Comparison of ENCODE assay signal across 12 mouse cellular contexts in the genomic region with DNA sequence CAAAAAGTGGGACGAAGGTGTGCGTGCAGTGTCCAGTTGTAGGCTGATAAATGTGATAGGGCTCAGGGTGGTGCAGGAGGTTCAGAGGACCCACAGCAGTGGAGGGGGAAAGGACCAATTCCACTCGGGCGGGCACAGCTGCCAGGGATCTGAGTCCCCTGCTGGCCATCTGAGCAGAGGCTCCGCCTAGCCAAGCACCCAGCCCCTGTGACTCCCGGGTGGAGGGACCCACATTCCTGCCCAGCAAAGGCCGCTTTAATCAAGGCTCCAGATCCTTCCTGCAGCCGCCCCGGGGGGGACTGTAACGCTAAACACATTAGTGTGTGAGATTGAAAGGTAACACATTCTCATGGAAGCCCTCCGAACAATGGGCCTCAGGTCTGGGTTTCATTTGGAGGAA.
DNase-seq lines count a peak whose midpoint lies in the region; ATAC-seq lines count a peak whose summit lies in the region.
"Had no signal": no experiment of that assay in that cellular context is flagged by ENCODE, and none has a peak within 500 bp of the region (broad histone marks: within the 10 kb centered on the region; RNA-seq: fewer than 3 reads in every experiment).

No protein-coding gene starts in this region.

- no peak for ATAC-seq in heart, embryonic 13.5 days (ENCODE audit: extremely low read depth, insufficient number of reproducible peaks, low FRiP score, low TSS enrichment)
- no peak for ATAC-seq in lung, embryonic 16.5 days (ENCODE audit: low read depth)
- peak; percentile 31 for ATAC-seq in embryonic facial prominence, embryonic 14.5 days (ENCODE audit: low read depth)
- no peak for ATAC-seq in limb, embryonic 15.5 days (ENCODE audit: insufficient number of reproducible peaks, low FRiP score, low TSS enrichment, low read depth)
- ATAC-seq: forebrain, postnatal 0 days had no signal

- H3K9ac ChIP-seq in heart, embryonic 13.5 days, result peak overlapping the region; percentile 56
- H3K9ac ChIP-seq in lung, embryonic 16.5 days (ENCODE audit: low read length), result peak overlapping the region; percentile 43
- H3K9ac ChIP-seq in embryonic facial prominence, embryonic 14.5 days (ENCODE audit: low read depth, low read length), result no peak overlapping the region
- no peak overlapping the region for H3K9ac ChIP-seq in limb, embryonic 15.5 days
- H3K9ac ChIP-seq: forebrain, postnatal 0 days; hindbrain, embryonic 15.5 days; liver, embryonic 14.5 days had no signal

- no peak overlapping the region for H3K4me3 ChIP-seq in heart, embryonic 13.5 days
- no peak overlapping the region for H3K4me3 ChIP-seq in lung, embryonic 16.5 days (ENCODE audit: low read length)
- H3K4me3 ChIP-seq in embryonic facial prominence, embryonic 14.5 days (ENCODE audit: low read depth, low read length), result no peak overlapping the region
- H3K4me3 ChIP-seq in limb, embryonic 15.5 days, result no peak overlapping the region
- H3K4me3 ChIP-seq: hindbrain, embryonic 15.5 days had no signal

- no peak for DNase-seq in heart, postnatal 10 days
- DNase-seq in lung, postnatal 14 days, result no peak
- peak; percentile 65 for DNase-seq in embryonic facial prominence, embryonic 14.5 days (ENCODE audit: low spot score)
- DNase-seq in cerebellum, postnatal 4 days (ENCODE audit: low spot score in 2 of 2), result no peak
- DNase-seq: cerebellum, adult 8-10 months; forebrain, postnatal 0 days; spleen, adult 18-20 months had no signal

- intact Hi-C loops in heart, postnatal 10 days (cut with DNase I), result loop anchor here (5.0 kb wide), 1 partner anchor 46 kb away; no protein-coding TSS in a partner anchor

- peak overlapping the region; percentile 59 for H3K27ac ChIP-seq in heart, embryonic 13.5 days (replicated peaks)
- peak overlapping the region; percentile 45; the same call in 1 of the 2 replicates for H3K27ac ChIP-seq in lung, embryonic 16.5 days (ENCODE audit: low read length)
- peak overlapping the region; percentile 72 for H3K27ac ChIP-seq in embryonic facial prominence, embryonic 14.5 days (replicated peaks; ENCODE audit: low read depth, low read length)
- H3K27ac ChIP-seq in limb, embryonic 15.5 days, result peak overlapping the region; percentile 57; the same call in 1 of the 2 replicates
- H3K27ac ChIP-seq: hindbrain, embryonic 15.5 days; liver, embryonic 14.5 days had no signal

- H3K27me3 ChIP-seq in heart, embryonic 13.5 days (replicated peaks), result no peaks in the 10 kb centered on the region
- no peaks in the 10 kb centered on the region for H3K27me3 ChIP-seq in lung, embryonic 16.5 days (ENCODE audit: control insufficient read depth, insufficient read depth, low read depth, low read length)
- H3K27me3 ChIP-seq in embryonic facial prominence, embryonic 14.5 days (replicated peaks; ENCODE audit: control insufficient read depth, insufficient read depth, low read length), result no peaks in the 10 kb centered on the region
- no peaks in the 10 kb centered on the region for H3K27me3 ChIP-seq in limb, embryonic 15.5 days
- H3K27me3 ChIP-seq: hindbrain, embryonic 15.5 days had no signal

- H3K36me3 ChIP-seq in heart, embryonic 13.5 days, result no peaks in the 10 kb centered on the region
- no peaks in the 10 kb centered on the region for H3K36me3 ChIP-seq in lung, embryonic 16.5 days (ENCODE audit: control insufficient read depth, insufficient read depth, low read length)
- no peaks in the 10 kb centered on the region for H3K36me3 ChIP-seq in embryonic facial prominence, embryonic 14.5 days (ENCODE audit: control insufficient read depth, insufficient read depth, low read length)
- H3K36me3 ChIP-seq in limb, embryonic 15.5 days, result no peaks in the 10 kb centered on the region
- H3K36me3 ChIP-seq: hindbrain, embryonic 15.5 days had no signal

- H3K4me2 ChIP-seq in heart, embryonic 13.5 days, result peak overlapping the region; percentile 16; the same call in 1 of the 2 replicates
- H3K4me2 ChIP-seq in lung, embryonic 16.5 days (ENCODE audit: low read depth, low read length), result no peak overlapping the region
- H3K4me2 ChIP-seq in embryonic facial prominence, embryonic 14.5 days (ENCODE audit: low read depth, low read length), result no peak overlapping the region
- no peak overlapping the region for H3K4me2 ChIP-seq in limb, embryonic 15.5 days
- H3K4me2 ChIP-seq: hindbrain, embryonic 15.5 days had no signal

- WGBS in heart, embryonic 13.5 days, result 29% methylated on average over 11 of the region's 11 CpGs
- 31% methylated on average over 11 of the region's 11 CpGs for WGBS in lung, embryonic 16.5 days
- WGBS in embryonic facial prominence, embryonic 14.5 days, result 14% methylated on average over 10 of the region's 11 CpGs
- WGBS in limb, embryonic 15.5 days, result 27% methylated on average over 11 of the region's 11 CpGs

- H3K9me3 ChIP-seq in heart, embryonic 13.5 days, result peaks cover 6% of the 10 kb centered on the region; the same call in 1 of the 2 replicates
- peaks cover 4% of the 10 kb centered on the region; the same call in 1 of the 2 replicates for H3K9me3 ChIP-seq in lung, embryonic 16.5 days (ENCODE audit: control insufficient read depth, low read length)
- 0 out of 2 replicates have a peak, but pooled peaks cover 8% of the 10 kb centered on the region for H3K9me3 ChIP-seq in embryonic facial prominence, embryonic 14.5 days (ENCODE audit: control insufficient read depth, low read length)
- H3K9me3 ChIP-seq in limb, embryonic 15.5 days, result no peaks in the 10 kb centered on the region
- H3K9me3 ChIP-seq: hindbrain, embryonic 15.5 days had no signal

- H3K4me1 ChIP-seq in heart, embryonic 13.5 days, result peaks cover 48% of the 10 kb centered on the region
- H3K4me1 ChIP-seq in lung, embryonic 16.5 days (replicated peaks; ENCODE audit: control insufficient read depth, insufficient read depth, low read length), result peaks cover 54% of the 10 kb centered on the region
- H3K4me1 ChIP-seq in embryonic facial prominence, embryonic 14.5 days (ENCODE audit: control insufficient read depth, insufficient read depth, low read length), result peaks cover 66% of the 10 kb centered on the region
- H3K4me1 ChIP-seq in limb, embryonic 15.5 days, result peaks cover 60% of the 10 kb centered on the region

Comparison
In these comparisons a context has a peak if more than half of its experiments do, and no peak if none do; other contexts are left out.
1. H3K9ac ChIP-seq: peak in heart, embryonic 13.5 days (single experiment) and lung, embryonic 16.5 days (single experiment); none in embryonic facial prominence, embryonic 14.5 days (single experiment) and limb, embryonic 15.5 days (single experiment).
2. Peak in every context shown above with its lines, with median percentiles within 50 percentile points of each other: H3K27ac ChIP-seq.